Mouse (Mus musculus) CH12.LX (cell line): ENCODE measurements at regions not wholly inside any gene's neighbourhood (a gene's known extent, or its start where the extent isn't known, plus 50 kb on each side); places are given as distances from the start of the nearest gene placed in this dataset.

Experiments
- DNase-seq: peaks from one replicate; pipeline ENCODE4 v3.0.0-alpha.2; 2013; ENCODE audit errors: extremely low read depth
- H3K27ac ChIP-seq: 2 replicates; pipeline ENCODE4 v1.5.1; 2012; ENCODE audit warnings: low read depth, mild to moderate bottlenecking, control low read depth, moderate library complexity; ENCODE audit not compliant: insufficient read depth
- H3K27me3 ChIP-seq: replicated peaks from 2 replicates; pipeline ENCODE3; 2012; ENCODE audit warnings: inconsistent platforms
- H3K36me3 ChIP-seq, 2 experiments: replicated peaks in 1 of 2; 2 replicates each; pipeline versions ENCODE3 to v1.6.1; 2012; ENCODE audit warnings: inconsistent platforms in 1 of 2, low read length in 1 of 2, mild to moderate bottlenecking in 1 of 2, mixed read lengths in 1 of 2, moderate library complexity in 1 of 2; ENCODE audit not compliant: control insufficient read depth in 1 of 2, insufficient read depth in 1 of 2
- H3K4me1 ChIP-seq, 2 experiments: 2 replicates each; pipeline ENCODE4 v1.6.1; 2012; ENCODE audit warnings: inconsistent platforms in 1 of 2, moderate library complexity in 1 of 2; ENCODE audit not compliant: insufficient read depth in 2 of 2, control insufficient read depth in 1 of 2
- H3K4me2 ChIP-seq: 2 replicates; pipeline ENCODE4 v1.6.1; 2012; ENCODE audit warnings: low read depth, mild to moderate bottlenecking, control low read depth; ENCODE audit not compliant: poor library complexity, insufficient read depth, severe bottlenecking
- H3K4me3 ChIP-seq, 3 experiments: fragments of 150-350 bp in 1 of 3; sonication (generic) in 1 of 3; replicated peaks in 1 of 3; 2 replicates each; pipeline versions ENCODE3 to v1.5.1; 2011 to 2012; ENCODE audit warnings: low read depth in 2 of 3, low read length in 2 of 3, mild to moderate bottlenecking in 2 of 3, moderate library complexity in 2 of 3, control low read depth in 1 of 3, improper control_type of control experiment in 1 of 3, inconsistent platforms in 1 of 3, mixed read lengths in 1 of 3; ENCODE audit not compliant: poor library complexity in 1 of 3
- H3K79me2 ChIP-seq: replicated peaks from 2 replicates; pipeline ENCODE4 v1.6.1; 2012; ENCODE audit warnings: mild to moderate bottlenecking, moderate library complexity; ENCODE audit not compliant: control insufficient read depth, poor library complexity, insufficient read depth, severe bottlenecking; ENCODE audit errors: extremely low read depth
- H3K9ac ChIP-seq: 2 replicates; pipeline ENCODE4 v1.6.1; 2012; ENCODE audit warnings: low read depth, mild to moderate bottlenecking, control low read depth, moderate library complexity; ENCODE audit not compliant: insufficient read depth
- H3K9me3 ChIP-seq: replicated peaks from 2 replicates; pipeline ENCODE3; 2012; ENCODE audit warnings: low read length, inconsistent platforms, mixed read lengths
- BHLHE40 ChIP-seq: IDR thresholded peaks from 2 replicates; pipeline ENCODE4 v1.6.1; 2011; ENCODE audit warnings: mild to moderate bottlenecking, low read depth, low read length, improper control_type of control experiment
- CTCF ChIP-seq, 2 experiments: IDR thresholded peaks in 1 of 2; conservative IDR thresholded peaks in 1 of 2; 2 replicates each; pipeline ENCODE4 v1.5.1; 2011 to 2012; ENCODE audit warnings: low read depth in 2 of 2, low read length in 2 of 2, improper control_type of control experiment in 1 of 2, inconsistent platforms in 1 of 2, mild to moderate bottlenecking in 1 of 2, moderate library complexity in 1 of 2
- E2F4 ChIP-seq: IDR thresholded peaks from 2 replicates; pipeline ENCODE4 v1.6.1; 2011; ENCODE audit warnings: low read depth, low read length, improper control_type of control experiment; ENCODE audit not compliant: insufficient replicate concordance
- HCFC1 ChIP-seq: IDR thresholded peaks from 2 replicates; pipeline ENCODE4 v1.6.1; 2012; ENCODE audit warnings: low read depth, mild to moderate bottlenecking, inconsistent platforms, low read length, improper control_type of control experiment
- IRF4 ChIP-seq: IDR thresholded peaks from 2 replicates; pipeline ENCODE4 v1.6.1; 2014; ENCODE audit warnings: low read depth, mild to moderate bottlenecking, inconsistent platforms, low read length, improper control_type of control experiment
- JUN ChIP-seq: IDR thresholded peaks from 2 replicates; pipeline ENCODE4 v1.6.1; 2011; ENCODE audit warnings: low read depth, mild to moderate bottlenecking, low read length, improper control_type of control experiment, moderate library complexity; ENCODE audit not compliant: insufficient read depth
- JUND ChIP-seq: conservative IDR thresholded peaks from 2 replicates; pipeline ENCODE4 v1.6.1; 2011; ENCODE audit warnings: low read depth, low read length, improper control_type of control experiment
- MAFK ChIP-seq: IDR thresholded peaks from 2 replicates; pipeline ENCODE4 v1.6.1; 2011; ENCODE audit warnings: low read length, improper control_type of control experiment; ENCODE audit not compliant: insufficient replicate concordance
- MAZ ChIP-seq: IDR thresholded peaks from 2 replicates; pipeline ENCODE4 v1.6.1; 2012; ENCODE audit warnings: low read depth, mild to moderate bottlenecking, inconsistent platforms, low read length, improper control_type of control experiment, moderate library complexity
- MEF2A ChIP-seq: IDR thresholded peaks from 2 replicates; pipeline ENCODE4 v1.6.1; 2014; ENCODE audit warnings: low read depth, mild to moderate bottlenecking, inconsistent platforms, low read length, improper control_type of control experiment, borderline replicate concordance
- MXI1 ChIP-seq: IDR thresholded peaks from 2 replicates; pipeline ENCODE4 v1.6.1; 2011; ENCODE audit warnings: mild to moderate bottlenecking, low read depth, low read length, improper control_type of control experiment
- NELFE ChIP-seq: IDR thresholded peaks from 2 replicates; pipeline ENCODE4 v1.6.1; 2011; ENCODE audit warnings: low read depth, low read length, improper control_type of control experiment
- NRF1 ChIP-seq: IDR thresholded peaks from 2 replicates; pipeline ENCODE4 v1.6.1; 2014; ENCODE audit warnings: low read depth, mild to moderate bottlenecking, inconsistent platforms, low read length, improper control_type of control experiment, moderate library complexity
- RCOR1 ChIP-seq: conservative IDR thresholded peaks from 2 replicates; pipeline ENCODE4 v1.6.1; 2012; ENCODE audit warnings: low read depth, mild to moderate bottlenecking, inconsistent platforms, low read length, improper control_type of control experiment
- SMC3 ChIP-seq: IDR thresholded peaks from 2 replicates; pipeline ENCODE4 v1.6.1; 2011; ENCODE audit warnings: low read depth, low read length, improper control_type of control experiment
- USF1 ChIP-seq: IDR thresholded peaks from 2 replicates; pipeline ENCODE4 v1.6.1; 2014; ENCODE audit warnings: low read depth, mild to moderate bottlenecking, inconsistent platforms, low read length, improper control_type of control experiment
- ZC3H11A ChIP-seq: IDR thresholded peaks from 2 replicates; pipeline ENCODE4 v1.6.1; 2012; ENCODE audit warnings: low read depth, mild to moderate bottlenecking, inconsistent platforms, low read length, improper control_type of control experiment
- ZMIZ1 ChIP-seq: IDR thresholded peaks from 2 replicates; pipeline ENCODE4 v1.6.1; 2012; ENCODE audit warnings: low read depth, mild to moderate bottlenecking, inconsistent platforms, low read length, improper control_type of control experiment
- ZNF384 ChIP-seq: IDR thresholded peaks from 2 replicates; pipeline ENCODE4 v1.6.1; 2012; ENCODE audit warnings: low read depth, low read length, improper control_type of control experiment, inconsistent platforms
- dilution Hi-C: fragments of 300-500 bp; cut with MboI; formaldehyde crosslinking; loops from 2 replicates; pipeline ENCODE4 v1.14.3; 2020; ENCODE audit warnings: low sequenced_read_pairs; ENCODE audit not compliant: extremely low pct_unique_long_range_greater_than_20kb, extremely low pct_ligation_motif_present
- in situ Hi-C: fragments of 300-500 bp; cut with MboI; formaldehyde crosslinking; loops from 3 replicates; pipeline ENCODE4 v1.14.3; 2019; ENCODE audit warnings: low sequenced_read_pairs, low pct_ligation_motif_present, low pct_unique_long_range_greater_than_20kb, mixed read lengths

GRCm38 (mm10) chr6:6335251-6335650 lies 118.3 kb upstream of the Slc25a13 start:
- Histone ChIP-seq H3K4me1 (no peaks in the 10 kb centered on the region), H3K4me2 (no peak overlapping the region), H3K27me3 (no peaks in the 10 kb centered on the region), H3K9ac (no peak overlapping the region), H3K4me3 (no peak overlapping the region), H3K79me2 (no peaks in the 10 kb centered on the region), H3K36me3 (no peaks in the 10 kb centered on the region), H3K27ac (no peak overlapping the region), H3K9me3 (no peaks in the 10 kb centered on the region)
- dilution Hi-C loops (no loop called here), in situ Hi-C loops (no loop called here)
- TF ChIP-seq MAZ (no peak), CTCF (conservative IDR thresholded peaks at IDR 0.05 in 1 of 2, IDR thresholded peaks at IDR 0.05 in 1 of 2; ENCODE audit: low read depth in 2 of 2, low read length in 2 of 2) (no peak), USF1 (no peak), NELFE (no peak), ZMIZ1 (no peak), MXI1 (no peak), MEF2A (no peak), ZNF384 (no peak), SMC3 (no peak), JUND (no peak), RCOR1 (no peak), NRF1 (no peak), JUN (no peak), HCFC1 (no peak), MAFK (no peak), IRF4 (no peak), BHLHE40 (no peak), ZC3H11A (no peak)
- DNase-seq, result no peak

GRCm38 (mm10) chr6:6330271-6330670 lies 113.3 kb upstream of the Slc25a13 start:
- Histone ChIP-seq H3K27me3 (no peaks in the 10 kb centered on the region), H3K4me1 (no peaks in the 10 kb centered on the region), H3K9me3 (no peaks in the 10 kb centered on the region), H3K36me3 (no peaks in the 10 kb centered on the region), H3K27ac (no peak overlapping the region), H3K9ac (no peak overlapping the region), H3K4me2 (no peak overlapping the region), H3K79me2 (no peaks in the 10 kb centered on the region), H3K4me3 (no peak overlapping the region)
- dilution Hi-C loops (no loop called here), in situ Hi-C loops (no loop called here)
- DNase-seq, result no peak
- no peak for TF ChIP-seq E2F4
